Mouse (Mus musculus) thymus, adult 2 months (tissue): ENCODE data around the gene Gm1113.

Experiments used
- CTCF ChIP-seq: fragments of 200-500 bp; IDR thresholded peaks from 2 replicates; pipeline ENCODE4 v1.5.1; 2012; ENCODE audit warnings: mild to moderate bottlenecking, control low read depth, low read length, moderate library complexity, borderline replicate concordance; ENCODE audit not compliant: control insufficient read depth, poor library complexity, insufficient read depth; ENCODE audit errors: extremely low read depth
- POLR2A ChIP-seq: fragments of 200-500 bp; IDR thresholded peaks from 2 replicates; pipeline ENCODE4 v1.6.1; 2012; ENCODE audit warnings: mild to moderate bottlenecking, low read length, control low read depth, moderate library complexity; ENCODE audit not compliant: control insufficient read depth, poor library complexity, insufficient read depth; ENCODE audit errors: extremely low read depth

- TF ChIP-seq CTCF: no peak
- no peak for TF ChIP-seq POLR2A
Observed at GRCm38 (mm10) chr9:35561583-35561982, 43.5 kb upstream of the Gm1113 start.
